Mouse (Mus musculus): Measurements from ENCODE around the gene Ripor3.

- TF ChIP-seq CTCF (IDR thresholded peaks at IDR 0.05; ENCODE audit: borderline replicate concordance, insufficient read depth, low read length): no peak
- no peak for TF ChIP-seq POLR2A (IDR thresholded peaks at IDR 0.05; ENCODE audit: low read depth, low read length)
Observed at GRCm38 (mm10) chr2:167963176-167963575, 47.2 kb downstream of the Ripor3 start.
